Mouse (Mus musculus): ENCODE measurements around the gene Sdk1. TPM values are rescaled to one million over a fixed set of nuclear protein-coding genes. Genes with fewer than 3 reads are reported as not detected.
"Not testable (repeated sequence)": the region's sequence is repeated elsewhere in the genome, so short reads cannot be mapped to it uniquely, and the experiment has no call there.

Sdk1 gene
- total RNA-seq, 1 experiment from 2014 or later = not detected

DNA sequence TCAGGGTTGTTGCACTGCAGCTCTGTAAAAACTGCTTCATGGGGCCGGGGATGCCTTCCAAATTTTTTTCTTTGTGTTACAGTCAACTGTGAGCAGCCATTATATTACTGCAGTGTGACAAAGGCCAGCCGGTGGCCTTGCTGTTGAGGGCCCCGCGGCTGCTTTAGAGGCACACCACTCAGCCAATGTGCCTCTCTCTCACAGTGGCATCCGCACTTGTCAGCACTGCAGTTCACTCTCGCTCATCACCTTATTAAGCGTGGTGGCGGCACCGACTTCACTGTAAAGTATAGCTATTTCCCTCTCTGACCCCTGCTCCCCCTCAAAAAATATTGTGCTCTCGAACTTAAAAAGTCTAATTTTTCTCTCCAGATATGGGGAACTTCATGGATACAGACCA, 371.4 kb downstream of the Sdk1 start:
- ATAC-seq (replicated peaks; ENCODE audit: low read depth, poor library complexity, severe bottlenecking) = no peak

GRCm38 (mm10) chr5:141615763-141616162, 374.5 kb downstream of the Sdk1 start:
- ATAC-seq (replicated peaks; ENCODE audit: low read depth, poor library complexity, severe bottlenecking) = no peak

DNA sequence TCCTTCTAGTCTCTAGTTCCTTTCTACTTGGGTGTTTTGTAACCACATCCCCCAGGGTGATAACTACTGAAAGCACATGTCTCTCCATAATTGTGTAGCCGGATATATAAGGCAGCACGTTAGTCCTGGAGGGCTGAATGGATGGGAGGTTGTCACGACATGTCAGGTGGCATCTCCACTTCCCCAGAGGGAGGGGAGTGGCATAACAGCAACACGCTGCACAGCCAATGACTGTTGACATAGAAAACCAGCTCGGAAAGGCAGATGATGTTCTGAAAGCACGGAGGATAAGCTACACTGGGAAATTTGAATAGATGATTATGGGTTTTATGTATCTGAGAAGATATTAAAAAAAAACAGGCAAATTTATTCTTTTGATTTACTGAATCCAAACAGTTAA, 376.4 kb downstream of the Sdk1 start:
- no peak for ATAC-seq (replicated peaks; ENCODE audit: low read depth, poor library complexity, severe bottlenecking)

DNA sequence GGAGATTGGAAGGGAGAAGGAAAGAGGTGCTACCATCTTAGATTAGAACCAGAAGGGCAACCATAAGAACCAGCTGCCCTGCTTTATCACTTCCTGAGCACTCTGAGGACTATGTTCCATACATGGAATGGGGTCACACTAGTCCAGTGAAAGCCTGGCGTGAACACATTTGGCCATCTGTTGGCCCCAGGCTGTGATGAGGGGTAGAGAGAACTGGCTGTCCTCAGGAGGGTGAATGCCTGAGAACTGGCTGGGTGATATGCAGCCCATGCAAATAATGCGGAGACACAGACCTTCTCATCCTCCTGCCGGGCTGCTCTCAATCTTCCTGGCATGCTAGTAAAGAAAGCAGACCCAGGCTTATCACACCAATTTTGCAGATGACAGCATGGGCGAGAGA, 384.1 kb downstream of the Sdk1 start:
- ATAC-seq (replicated peaks; ENCODE audit: low read depth, poor library complexity, severe bottlenecking) = no peak

DNA sequence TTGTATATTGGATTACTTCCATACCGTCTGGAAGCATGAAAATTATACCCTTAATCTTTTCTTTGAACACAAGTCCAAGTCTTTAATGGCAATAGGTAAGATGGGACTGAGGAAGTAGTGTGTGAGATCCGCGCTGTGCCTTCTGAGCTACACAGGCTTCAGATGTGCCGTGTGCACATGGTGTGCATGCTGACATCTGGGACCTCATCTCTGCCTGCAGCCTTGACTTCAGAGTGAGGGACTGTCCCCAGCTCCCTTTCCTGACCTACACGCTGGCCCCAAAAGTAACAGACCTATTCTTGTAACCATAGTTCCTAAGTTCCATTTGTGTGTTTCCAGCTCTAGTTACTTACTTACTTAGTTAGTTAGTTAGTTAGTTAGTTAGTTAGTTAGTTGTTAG, 390.4 kb downstream of the Sdk1 start:
- ATAC-seq (replicated peaks; ENCODE audit: low read depth, poor library complexity, severe bottlenecking) = no peak

DNA sequence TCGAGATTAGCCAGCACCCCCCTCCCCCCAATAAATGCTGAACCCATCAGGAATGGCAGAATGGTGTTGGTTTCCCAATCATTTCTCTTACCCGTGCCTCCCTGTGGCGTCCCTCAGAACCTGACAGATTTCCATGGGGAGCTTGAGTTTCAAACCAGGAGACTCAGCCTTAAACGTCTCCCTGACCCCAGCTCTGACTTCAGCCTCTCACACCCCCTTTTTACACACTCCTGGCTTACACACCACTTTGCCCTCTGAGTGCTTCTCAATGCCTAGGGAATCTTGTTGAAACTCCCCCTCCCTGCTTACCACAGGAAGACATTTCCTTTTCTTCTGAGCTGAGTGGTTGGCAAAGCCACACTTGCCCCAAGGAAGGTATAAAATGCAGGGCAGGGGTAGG, 392.0 kb downstream of the Sdk1 start:
- ATAC-seq (replicated peaks; ENCODE audit: low read depth, poor library complexity, severe bottlenecking) = no peak

GRCm38 (mm10) chr5:141636406-141636805, 395.1 kb downstream of the Sdk1 start:
- no peak for ATAC-seq (replicated peaks; ENCODE audit: low read depth, poor library complexity, severe bottlenecking)

DNA sequence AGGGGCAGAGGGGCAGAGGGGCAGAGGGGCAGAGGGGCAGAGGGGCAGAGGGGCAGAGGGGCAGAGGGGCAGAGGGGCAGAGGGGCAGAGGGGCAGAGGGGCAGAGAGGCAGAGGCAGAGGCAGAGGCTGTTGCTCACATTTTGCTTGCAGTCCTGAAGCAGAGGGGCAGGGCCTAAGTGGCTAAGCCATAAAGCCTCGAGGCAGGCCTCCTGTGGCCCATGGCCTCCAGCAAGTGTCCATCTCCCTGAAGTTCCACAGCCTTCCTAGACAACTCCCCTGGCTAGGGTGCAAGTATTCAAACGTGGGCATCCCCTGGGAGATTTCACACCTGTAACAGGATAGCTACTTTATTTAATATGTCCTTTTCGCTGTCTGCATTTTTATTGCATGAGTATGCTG, 395.8 kb downstream of the Sdk1 start:
- ATAC-seq (replicated peaks; ENCODE audit: low read depth, poor library complexity, severe bottlenecking) = not testable (repeated sequence)

GRCm38 (mm10) chr5:141645671-141646070, 404.4 kb downstream of the Sdk1 start:
- no peak for ATAC-seq (replicated peaks; ENCODE audit: low read depth, poor library complexity, severe bottlenecking)

GRCm38 (mm10) chr5:141646621-141647020, 405.3 kb downstream of the Sdk1 start:
- no peak for ATAC-seq (replicated peaks; ENCODE audit: low read depth, poor library complexity, severe bottlenecking)

DNA sequence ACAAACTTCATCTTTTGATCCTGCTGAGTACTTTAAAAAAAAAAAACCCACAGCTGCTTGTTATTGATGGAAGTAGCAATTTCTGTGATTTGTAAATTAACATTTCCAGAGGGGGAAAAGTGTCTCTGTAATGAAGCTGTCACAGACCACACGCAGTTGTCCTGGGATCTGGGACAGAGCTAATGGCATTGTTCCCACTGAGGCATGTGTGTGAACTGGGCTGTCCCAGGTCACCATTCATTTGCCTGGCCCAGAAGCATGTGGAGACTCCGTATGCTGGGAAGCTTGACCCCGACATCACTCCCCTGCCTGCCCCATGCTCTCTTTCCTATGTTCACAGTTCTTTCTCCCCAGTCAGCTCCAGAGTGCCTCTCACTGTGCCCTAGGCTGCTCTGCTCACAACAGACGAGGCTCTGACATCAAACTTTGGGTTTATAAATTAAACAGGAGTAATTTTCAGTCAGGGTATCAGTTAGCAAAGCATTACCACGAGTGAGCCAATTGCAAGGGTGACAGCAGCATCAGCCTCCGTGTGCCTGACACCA, 408.6 kb downstream of the Sdk1 start:
- no peak for ATAC-seq (replicated peaks; ENCODE audit: low read depth, poor library complexity, severe bottlenecking)

DNA sequence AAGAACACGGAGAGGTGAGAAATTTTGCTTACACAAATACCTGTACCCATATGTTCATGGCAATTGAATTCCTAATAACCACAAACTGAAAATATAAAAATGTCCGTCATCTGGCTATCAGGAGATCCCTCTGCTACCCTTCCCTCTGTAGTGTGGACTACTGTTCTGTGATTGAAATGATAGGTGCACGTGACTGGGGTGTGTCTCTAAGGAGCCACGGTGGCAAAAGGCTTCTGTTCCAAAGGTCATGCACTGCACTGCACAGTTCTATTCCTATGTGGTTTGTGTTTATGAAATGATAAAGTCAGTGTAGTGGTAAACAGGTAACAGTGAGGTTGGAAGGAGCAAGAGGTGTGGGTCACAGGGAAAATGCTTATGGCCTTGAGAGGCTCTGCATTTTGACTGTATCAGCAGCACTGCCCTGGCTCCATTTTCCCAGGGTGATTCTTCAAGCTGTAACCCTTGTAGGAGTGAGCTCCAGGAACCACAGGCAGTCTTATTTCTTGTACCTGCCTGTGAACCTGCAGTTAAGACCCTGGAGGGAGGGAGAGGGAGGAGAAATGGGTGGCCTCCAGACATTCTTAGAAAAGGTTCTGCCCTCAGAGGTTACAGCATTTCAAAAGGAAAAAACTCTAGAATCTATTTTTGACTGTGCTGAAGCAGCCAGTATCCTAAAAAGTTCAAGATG, 410.5 kb downstream of the Sdk1 start:
- ATAC-seq (replicated peaks; ENCODE audit: low read depth, poor library complexity, severe bottlenecking) = no peak

DNA sequence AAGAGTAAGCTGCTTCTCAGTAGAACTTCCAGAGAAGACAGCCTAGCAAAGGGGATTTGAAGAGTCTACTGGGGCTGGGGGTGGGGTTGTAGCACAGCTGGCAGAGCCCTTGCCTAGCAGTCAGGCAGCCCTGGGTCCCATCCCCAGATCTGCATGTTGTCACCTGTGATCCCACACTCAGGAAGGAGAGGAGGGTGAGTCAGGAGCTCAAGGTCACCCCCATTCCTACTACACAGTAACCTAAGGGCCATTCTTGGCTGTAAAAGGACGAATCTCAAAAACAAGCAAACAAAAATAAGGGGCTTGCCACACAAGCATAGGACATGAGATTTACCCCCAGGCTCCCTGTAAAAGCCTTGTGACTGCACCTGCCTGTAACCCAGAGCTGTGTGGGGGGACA, 435.1 kb downstream of the Sdk1 start:
- ATAC-seq (replicated peaks; ENCODE audit: low read depth, poor library complexity, severe bottlenecking) = no peak

DNA sequence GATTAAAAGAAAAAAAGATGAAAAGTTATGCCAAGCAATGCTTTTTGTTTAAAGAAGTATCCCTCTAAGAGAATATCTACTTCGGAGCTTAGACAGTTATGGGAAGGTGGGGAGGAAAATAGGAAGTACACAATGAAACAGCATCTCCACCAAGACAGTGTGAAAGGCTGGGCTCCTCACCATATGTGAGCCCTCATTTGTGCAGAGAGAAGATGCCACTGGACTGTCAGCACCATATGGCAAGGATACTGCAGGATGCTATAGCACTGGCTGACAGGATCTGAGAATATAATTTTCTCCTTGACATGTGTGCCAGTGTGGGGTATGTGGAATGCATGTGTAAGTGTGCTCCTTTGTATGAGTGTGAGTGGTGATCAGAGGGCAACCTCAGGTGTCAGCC, 435.7 kb downstream of the Sdk1 start:
- ATAC-seq (replicated peaks; ENCODE audit: low read depth, poor library complexity, severe bottlenecking) = no peak

- no peak for ATAC-seq (replicated peaks; ENCODE audit: low read depth, poor library complexity, severe bottlenecking)
These were observed 436.6 kb downstream of the Sdk1 start for GRCm38 (mm10) chr5:141677841-141678240.

DNA sequence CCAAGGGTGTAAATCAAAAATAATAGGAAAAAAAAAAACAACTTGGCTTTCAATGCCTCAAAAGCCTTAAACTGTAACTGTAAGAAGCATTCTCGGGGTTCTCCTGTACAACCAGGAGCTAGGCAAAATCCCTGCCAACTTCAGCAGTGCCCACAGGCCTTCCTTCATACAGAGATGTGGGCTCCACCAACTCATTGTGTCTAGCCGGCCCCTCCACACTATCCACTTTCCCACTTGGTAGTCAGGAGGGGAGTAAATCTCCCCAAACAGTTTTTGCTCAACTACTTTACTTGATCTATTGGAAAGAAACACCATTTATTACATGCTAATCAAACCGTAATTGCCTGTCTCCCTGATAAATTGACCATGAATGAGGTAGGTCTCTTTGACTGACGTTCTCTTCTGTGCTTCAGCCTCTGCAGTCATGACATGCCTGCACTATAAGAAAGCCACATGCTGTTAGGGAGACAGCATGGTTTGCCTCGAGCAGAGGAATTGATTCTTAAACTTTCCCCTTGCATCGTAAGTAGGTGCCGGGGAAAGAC, 445.7 kb downstream of the Sdk1 start:
- ATAC-seq (replicated peaks; ENCODE audit: low read depth, poor library complexity, severe bottlenecking) = no peak

DNA sequence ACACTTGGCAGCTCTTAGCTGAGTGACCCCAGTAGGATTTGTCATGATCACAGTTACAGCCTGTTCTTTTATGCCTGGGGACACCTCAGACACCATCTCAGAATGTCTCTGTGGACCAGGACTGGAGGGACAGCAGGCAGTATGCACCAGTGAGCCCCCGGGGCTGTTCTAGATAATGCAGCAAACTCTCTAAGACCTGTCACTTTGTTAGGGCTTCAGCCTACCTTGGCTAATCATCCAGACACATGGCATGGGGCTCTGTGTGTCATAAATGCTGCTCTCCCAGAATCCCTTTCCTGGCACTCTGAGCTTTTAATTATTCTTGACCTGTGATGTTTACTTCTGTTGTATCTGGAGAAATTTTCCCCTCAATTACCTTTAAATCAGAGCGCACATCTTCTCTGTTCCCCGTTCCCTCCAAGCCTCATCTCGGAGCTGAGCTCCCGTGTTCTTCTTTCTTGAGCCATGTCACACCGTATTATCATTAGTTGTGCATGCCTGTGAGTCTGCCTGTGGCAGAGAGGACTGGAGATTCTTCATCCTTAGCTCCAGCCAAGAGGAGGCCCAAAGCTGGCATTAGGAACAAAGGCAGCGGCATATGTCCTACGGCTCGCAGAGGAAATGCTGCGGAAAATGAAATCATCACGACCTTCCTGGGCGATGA, 448.3 kb downstream of the Sdk1 start:
- ATAC-seq (replicated peaks; ENCODE audit: low read depth, poor library complexity, severe bottlenecking) = no peak

GRCm38 (mm10) chr5:141691482-141691975, 450.2 kb downstream of the Sdk1 start:
- ATAC-seq (replicated peaks; ENCODE audit: low read depth, poor library complexity, severe bottlenecking) = no peak

GRCm38 (mm10) chr5:141693716-141694115, 452.4 kb downstream of the Sdk1 start:
- no peak for ATAC-seq (replicated peaks; ENCODE audit: low read depth, poor library complexity, severe bottlenecking)

DNA sequence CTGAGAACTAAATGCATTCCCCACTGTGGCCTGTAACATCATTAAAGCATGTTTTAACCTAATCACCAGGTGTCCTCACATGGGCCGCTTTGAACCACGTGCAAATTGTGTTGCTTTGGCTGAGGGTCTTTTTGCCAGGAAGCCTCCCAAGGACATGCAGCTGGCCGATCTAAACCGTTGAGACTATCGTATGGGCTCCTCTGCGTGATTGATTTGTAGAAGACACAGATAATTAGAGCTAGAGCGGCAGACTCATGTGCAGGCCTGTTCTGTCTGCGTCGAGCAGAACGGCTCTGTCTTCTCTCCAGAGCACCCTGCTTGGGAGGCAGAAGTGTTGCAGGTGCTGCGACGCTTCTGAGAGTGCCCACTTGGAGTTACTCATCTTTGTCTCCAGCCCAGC, 453.6 kb downstream of the Sdk1 start:
- no peak for ATAC-seq (replicated peaks; ENCODE audit: low read depth, poor library complexity, severe bottlenecking)

- ATAC-seq (replicated peaks; ENCODE audit: low read depth, poor library complexity, severe bottlenecking) = no peak
These were observed 457.1 kb downstream of the Sdk1 start for GRCm38 (mm10) chr5:141698406-141698805.
